Mouse (Mus musculus) ovary, adult 18-20 months (tissue): ENCODE results near the gene Insl3.

Experiments
- DNase-seq: peaks from one replicate; pipeline ENCODE4 v3.0.0; 2022; ENCODE audit warnings: low spot score, mixed read lengths

Insl3 gene

GRCm38 (mm10) chr8:71689028-71689427, at the start of gene Insl3:
Gene Insl3, plus strand, starts transcription at chr8:71689214.
- no peak for DNase-seq

GRCm38 (mm10) chr8:71639318-71639717, 49.7 kb upstream of the Insl3 start:
- no peak for DNase-seq

GRCm38 (mm10) chr8:71645510-71645909, 43.5 kb upstream of the Insl3 start:
- no peak for DNase-seq

- no peak for DNase-seq
Measured at GRCm38 (mm10) chr8:71654600-71654999, 34.4 kb upstream of the Insl3 start.

GRCm38 (mm10) chr8:71657816-71658215, 31.2 kb upstream of the Insl3 start:
- DNase-seq, result no peak

- no peak for DNase-seq
Measured at GRCm38 (mm10) chr8:71658515-71659049, 30.4 kb upstream of the Insl3 start.

- DNase-seq, result no peak
Measured at GRCm38 (mm10) chr8:71659751-71660150, 29.3 kb upstream of the Insl3 start.

- DNase-seq, result peak; percentile 60
Measured at GRCm38 (mm10) chr8:71660325-71661120, 28.5 kb upstream of the Insl3 start.

GRCm38 (mm10) chr8:71665331-71666130, 23.5 kb upstream of the Insl3 start:
- DNase-seq, result peak; percentile 53

- no peak for DNase-seq
Measured at GRCm38 (mm10) chr8:71666855-71667254, 22.2 kb upstream of the Insl3 start.

- no peak for DNase-seq
Measured at GRCm38 (mm10) chr8:71667256-71667655, 21.8 kb upstream of the Insl3 start.

- DNase-seq, result no peak
Measured at GRCm38 (mm10) chr8:71668220-71668975, 20.6 kb upstream of the Insl3 start.

- DNase-seq, result no peak
Measured at GRCm38 (mm10) chr8:71670198-71670597, 18.8 kb upstream of the Insl3 start.

- no peak for DNase-seq
Measured at GRCm38 (mm10) chr8:71670621-71671548, 18.1 kb upstream of the Insl3 start.

- peak; percentile 74 for DNase-seq
Measured at GRCm38 (mm10) chr8:71671549-71671965, 17.5 kb upstream of the Insl3 start, which contains the start of gene Unc13a. Gene Unc13a, minus strand, starts transcription at chr8:71671757.

GRCm38 (mm10) chr8:71672168-71672735, 16.8 kb upstream of the Insl3 start:
- no peak for DNase-seq

GRCm38 (mm10) chr8:71674071-71674470, 14.9 kb upstream of the Insl3 start:
- DNase-seq, result no peak

GRCm38 (mm10) chr8:71675456-71676019, 13.5 kb upstream of the Insl3 start:
- DNase-seq, result no peak

GRCm38 (mm10) chr8:71676020-71676741, 12.8 kb upstream of the Insl3 start, which contains the start of gene Jak3:
Gene Jak3, plus strand, starts transcription at chr8:71676296.
- no peak for DNase-seq
